Mouse (Mus musculus): ENCODE measurements around the gene Nme3. TPM values are rescaled to one million over a fixed set of nuclear protein-coding genes. Genes with fewer than 3 reads are reported as not detected.

Nme3 gene
- total RNA-seq (2014; rRNA removed) (46.6 and 49.1 TPM in 2 replicates), polyA plus RNA-seq (2012; rRNA removed) (69.7 and 72.3 TPM in 2 replicates)

DNA sequence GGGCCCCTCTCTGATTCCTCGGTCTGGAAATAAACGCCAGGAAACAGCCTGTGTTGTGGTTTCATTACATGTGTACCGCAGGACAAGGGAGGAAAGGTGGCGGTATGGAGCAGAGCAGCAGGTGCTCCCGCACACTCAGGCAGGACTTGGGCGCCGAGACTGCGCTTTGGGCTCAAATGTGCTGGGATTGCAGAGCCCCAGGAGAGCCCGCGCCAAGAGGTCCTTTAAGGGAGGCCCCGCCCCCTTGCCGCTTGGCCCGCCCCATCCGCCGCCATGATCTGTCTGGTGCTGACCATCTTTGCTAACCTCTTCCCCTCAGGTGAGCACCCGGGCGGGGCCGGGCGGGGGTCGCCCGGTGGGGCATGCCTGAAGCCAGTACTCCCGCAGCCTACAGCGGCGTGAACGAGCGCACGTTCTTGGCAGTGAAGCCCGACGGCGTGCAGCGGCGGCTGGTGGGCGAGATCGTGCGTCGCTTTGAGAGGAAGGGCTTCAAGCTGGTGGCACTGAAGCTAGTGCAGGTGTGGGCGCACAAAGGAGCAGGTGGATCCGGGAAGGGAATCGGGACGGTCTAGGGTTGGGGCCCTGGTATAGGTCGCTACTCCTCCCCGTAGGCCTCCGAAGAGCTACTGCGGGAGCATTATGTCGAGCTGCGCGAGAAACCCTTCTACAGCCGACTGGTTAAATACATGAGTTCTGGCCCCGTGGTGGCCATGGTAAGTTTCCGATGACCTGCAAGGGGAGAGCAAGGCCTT is at the start of gene Nme3:
Nme3 (plus strand) TSS at position 260 of the 752 bp plus-strand sequence.
- Histone ChIP-seq H3K27ac (replicated peaks; ENCODE audit: insufficient read depth, low read depth, low read length) (peak within 1 kb of the TSS; percentile 73), H3K9ac (ENCODE audit: low read depth, low read length) (peak within 1 kb of the TSS; percentile 90), H3K36me3 (ENCODE audit: control insufficient read depth, insufficient read depth, low read length) (peaks cover 7% of the 10 kb centered on the region; the same call in 1 of the 2 replicates), H3K27me3 (ENCODE audit: control insufficient read depth, insufficient read depth, low read length) (no peaks in the 10 kb centered on the region), H3K79me2 (ENCODE audit: control insufficient read depth, insufficient read depth, low read length) (peaks cover 14% of the 10 kb centered on the region; the same call in 1 of the 2 replicates), H3K4me3 (ENCODE audit: insufficient read depth, low read depth, low read length) (peak within 1 kb of the TSS; percentile 74), H3K4me1 (ENCODE audit: control insufficient read depth, insufficient read depth, low read length) (peaks cover 20% of the 10 kb centered on the region)
- DNase-seq (ENCODE audit: extremely low read depth, low read depth, low spot score), result peak; percentile 70
- under 1% methylated on average over 50 of the region's 50 CpGs for WGBS
- TF ChIP-seq CTCF (IDR thresholded peaks at IDR 0.05; ENCODE audit: low read depth, low read length) (0 out of 2 replicates have a peak, but pooled peaks have one; percentile 9), POLR2A (IDR thresholded peaks at IDR 0.05; ENCODE audit: extremely low read depth, insufficient read depth, low read length) (peak; percentile 51; the same call in 1 of the 2 replicates)

DNA sequence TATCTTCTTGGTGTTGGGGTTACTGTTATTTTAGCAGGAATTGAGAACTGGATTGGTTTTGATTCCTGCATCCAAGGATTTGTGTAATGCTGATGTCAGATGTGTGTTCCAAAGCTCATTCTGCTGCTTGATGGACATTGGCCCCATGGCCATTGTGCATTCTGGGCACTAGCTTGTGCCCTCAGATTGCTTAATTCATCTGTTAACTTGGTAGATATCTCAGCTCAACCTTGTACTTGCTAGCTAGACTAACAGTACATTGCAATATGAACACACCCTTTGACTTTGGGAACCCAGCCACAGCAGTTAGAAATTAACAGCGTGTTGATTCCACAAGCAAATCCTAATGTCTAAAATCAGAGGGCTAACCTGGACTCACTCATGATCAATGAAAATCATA is 48.9 kb upstream of the Nme3 start:
- 15% methylated on average over 1 of the region's 1 CpGs for WGBS
- Histone ChIP-seq H3K4me3 (ENCODE audit: insufficient read depth, low read depth, low read length) (no peak overlapping the region), H3K4me1 (ENCODE audit: control insufficient read depth, insufficient read depth, low read length) (peaks cover 4% of the 10 kb centered on the region), H3K36me3 (ENCODE audit: control insufficient read depth, insufficient read depth, low read length) (no peaks in the 10 kb centered on the region; the same call in 1 of the 2 replicates), H3K79me2 (ENCODE audit: control insufficient read depth, insufficient read depth, low read length) (peaks cover 13% of the 10 kb centered on the region; the same call in 1 of the 2 replicates), H3K27me3 (ENCODE audit: control insufficient read depth, insufficient read depth, low read length) (no peaks in the 10 kb centered on the region), H3K9ac (ENCODE audit: low read depth, low read length) (no peak overlapping the region), H3K27ac (replicated peaks; ENCODE audit: insufficient read depth, low read depth, low read length) (peak overlapping the region; percentile 91)
- TF ChIP-seq CTCF (IDR thresholded peaks at IDR 0.05; ENCODE audit: low read depth, low read length), result no peak
- DNase-seq (ENCODE audit: extremely low read depth, low read depth, low spot score), result peak; percentile 100

DNA sequence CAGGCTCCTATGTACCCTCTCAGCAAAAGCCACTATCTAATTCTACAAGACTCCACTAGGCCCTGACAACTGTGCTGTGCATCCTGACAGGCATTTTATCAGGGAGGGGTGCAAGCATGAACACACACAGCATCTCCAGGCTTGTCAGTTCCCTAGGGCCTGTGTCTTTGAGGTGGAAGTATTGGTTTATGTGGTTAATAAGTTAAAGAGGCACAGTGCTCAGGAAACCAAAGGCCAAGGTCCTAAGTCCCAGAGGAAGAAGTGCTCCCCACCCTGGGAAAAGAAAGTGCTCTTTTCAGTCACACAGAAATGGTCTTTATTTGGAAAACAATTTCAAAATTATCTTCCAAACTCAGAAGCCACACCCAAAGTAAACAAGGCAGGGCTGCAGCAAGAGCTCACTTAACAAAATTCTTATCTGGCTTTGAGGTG is 47.7 kb upstream of the Nme3 start:
- Histone ChIP-seq H3K4me3 (ENCODE audit: insufficient read depth, low read depth, low read length) (peak overlapping the region; percentile 75), H3K9ac (ENCODE audit: low read depth, low read length) (peak overlapping the region; percentile 69), H3K36me3 (ENCODE audit: control insufficient read depth, insufficient read depth, low read length) (peaks cover 7% of the 10 kb centered on the region), H3K27me3 (ENCODE audit: control insufficient read depth, insufficient read depth, low read length) (no peaks in the 10 kb centered on the region), H3K27ac (replicated peaks; ENCODE audit: insufficient read depth, low read depth, low read length) (peak overlapping the region; percentile 91), H3K79me2 (ENCODE audit: control insufficient read depth, insufficient read depth, low read length) (peaks cover 18% of the 10 kb centered on the region; the same call in 1 of the 2 replicates), H3K4me1 (ENCODE audit: control insufficient read depth, insufficient read depth, low read length) (peaks cover 7% of the 10 kb centered on the region)
- peak; percentile 99 for DNase-seq (ENCODE audit: extremely low read depth, low read depth, low spot score)
- TF ChIP-seq CTCF (IDR thresholded peaks at IDR 0.05; ENCODE audit: low read depth, low read length), result no peak
- no peak for TF ChIP-seq POLR2A (IDR thresholded peaks at IDR 0.05; ENCODE audit: extremely low read depth, insufficient read depth, low read length)

DNA sequence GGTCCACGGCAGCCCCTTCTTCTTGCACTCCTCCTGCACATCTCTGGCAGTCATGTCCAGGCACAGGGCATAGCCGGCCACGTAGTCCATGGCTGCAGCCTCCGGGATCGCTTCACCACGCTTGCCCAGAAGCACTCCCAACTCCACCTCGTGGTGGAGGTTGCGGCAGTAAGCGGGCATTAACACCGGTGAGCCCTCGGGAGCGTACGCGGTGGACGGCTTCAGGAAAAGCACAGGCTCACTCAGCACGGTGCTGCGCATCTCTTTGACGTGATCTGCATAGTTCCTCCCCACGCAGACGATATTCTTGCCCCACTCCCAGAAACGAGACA is 46.6 kb upstream of the Nme3 start:
- Histone ChIP-seq H3K36me3 (ENCODE audit: control insufficient read depth, insufficient read depth, low read length) (peaks cover 15% of the 10 kb centered on the region), H3K4me1 (ENCODE audit: control insufficient read depth, insufficient read depth, low read length) (peaks cover 7% of the 10 kb centered on the region), H3K4me3 (ENCODE audit: insufficient read depth, low read depth, low read length) (peak overlapping the region; percentile 75), H3K79me2 (ENCODE audit: control insufficient read depth, insufficient read depth, low read length) (peaks cover 18% of the 10 kb centered on the region; the same call in 1 of the 2 replicates), H3K27me3 (ENCODE audit: control insufficient read depth, insufficient read depth, low read length) (no peaks in the 10 kb centered on the region), H3K27ac (replicated peaks; ENCODE audit: insufficient read depth, low read depth, low read length) (peak overlapping the region; percentile 96), H3K9ac (ENCODE audit: low read depth, low read length) (peak overlapping the region; percentile 84)
- WGBS, result under 1% methylated on average over 21 of the region's 21 CpGs
- TF ChIP-seq POLR2A (IDR thresholded peaks at IDR 0.05; ENCODE audit: extremely low read depth, insufficient read depth, low read length) (no peak), CTCF (IDR thresholded peaks at IDR 0.05; ENCODE audit: low read depth, low read length) (peak; percentile 52)
- no peak for DNase-seq (ENCODE audit: extremely low read depth, low read depth, low spot score)

DNA sequence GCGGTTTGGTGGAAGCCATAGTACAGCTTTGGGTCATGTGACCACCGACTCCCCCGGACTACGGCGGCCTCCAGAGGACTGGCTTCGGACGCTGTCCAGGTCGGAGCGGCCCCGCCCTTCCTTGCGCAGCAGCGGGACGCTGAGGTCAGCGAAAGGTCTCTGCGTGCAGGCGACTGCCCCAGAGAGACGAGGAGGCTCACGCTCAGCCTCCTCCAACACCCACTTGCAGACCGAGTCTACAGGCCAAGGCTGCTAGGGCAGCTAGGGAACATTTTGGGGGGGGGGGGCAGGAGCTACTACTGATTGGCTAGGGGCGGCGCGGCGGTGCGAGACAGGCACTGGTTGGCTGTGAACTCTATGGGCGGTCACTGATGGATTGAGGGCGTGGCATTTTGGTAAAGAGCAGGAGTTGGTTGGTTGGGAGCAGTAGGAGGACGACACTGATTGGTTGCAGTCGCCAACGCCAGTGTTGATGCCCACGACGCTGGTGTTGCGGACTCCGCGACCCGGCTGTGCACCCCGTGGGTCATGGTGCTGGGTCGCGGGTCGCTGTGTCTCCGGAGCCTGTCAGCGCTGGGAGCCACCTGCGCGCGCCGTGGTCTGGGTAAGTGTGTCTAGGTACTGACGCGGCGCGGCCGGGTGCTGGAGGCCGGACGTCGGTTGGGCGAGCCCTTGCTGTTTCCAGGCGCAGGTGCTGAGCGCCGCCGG is 46.1 kb upstream of the Nme3 start, which contains the start of gene Fahd1:
Fahd1 (minus strand) TSS at position 300 of the 708 bp plus-strand sequence.
- under 1% methylated on average over 58 of the region's 58 CpGs for WGBS
- Histone ChIP-seq H3K27me3 (ENCODE audit: control insufficient read depth, insufficient read depth, low read length) (no peaks in the 10 kb centered on the region), H3K4me3 (ENCODE audit: insufficient read depth, low read depth, low read length) (peak within 1 kb of the TSS; percentile 88), H3K79me2 (ENCODE audit: control insufficient read depth, insufficient read depth, low read length) (peaks cover 18% of the 10 kb centered on the region; the same call in 1 of the 2 replicates), H3K4me1 (ENCODE audit: control insufficient read depth, insufficient read depth, low read length) (peaks cover 7% of the 10 kb centered on the region), H3K36me3 (ENCODE audit: control insufficient read depth, insufficient read depth, low read length) (peaks cover 19% of the 10 kb centered on the region), H3K9ac (ENCODE audit: low read depth, low read length) (peak within 1 kb of the TSS; percentile 96), H3K27ac (replicated peaks; ENCODE audit: insufficient read depth, low read depth, low read length) (peak within 1 kb of the TSS; percentile 96)
- DNase-seq (ENCODE audit: extremely low read depth, low read depth, low spot score), result peak; percentile 97
- peak; percentile 95 for TF ChIP-seq POLR2A (IDR thresholded peaks at IDR 0.05; ENCODE audit: extremely low read depth, insufficient read depth, low read length)
- no peak for TF ChIP-seq CTCF (IDR thresholded peaks at IDR 0.05; ENCODE audit: low read depth, low read length)

All from liver, adult 2 months (tissue).